ENCODE assay signal across 26 mouse cellular contexts in the genomic region with DNA sequence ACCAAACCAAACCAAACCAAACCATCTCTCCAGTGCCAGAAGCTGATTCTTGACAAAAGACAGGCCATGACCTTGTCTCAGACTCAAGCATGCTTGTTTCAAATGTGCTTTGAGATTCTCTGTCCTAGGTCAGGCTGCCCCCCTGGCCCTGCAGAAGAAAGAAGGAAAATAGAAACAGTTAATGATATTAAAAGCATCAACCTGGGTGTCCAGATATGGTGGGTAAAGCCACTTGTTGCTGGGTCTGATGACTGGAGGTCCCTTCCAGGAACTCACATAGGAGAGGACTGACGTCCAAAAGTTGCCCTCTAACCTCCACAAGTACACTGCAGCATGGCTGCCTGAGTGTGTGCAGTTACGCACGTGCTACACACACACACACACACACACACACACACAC. TPM values are rescaled to one million over a fixed set of nuclear protein-coding genes. Genes with fewer than 3 reads are reported as not detected.
"Had no signal": no experiment of that assay in that cellular context is flagged by ENCODE, and none has a peak within 500 bp of the region (broad histone marks: within the 10 kb centered on the region; RNA-seq: fewer than 3 reads in every experiment).

No protein-coding gene starts in this region.

- DNase-seq: cerebellum, adult 8-10 months; embryo, embryonic 11 days; forebrain, postnatal 0 days; gastrocnemius, adult 2 months; gastrocnemius, postnatal 10 days; gastrocnemius, postnatal 14 days; gastrocnemius, postnatal 25 days; gastrocnemius, postnatal 36 days; heart, adult 18-20 months; heart, adult 2 months had no signal

- H3K27ac ChIP-seq: embryonic facial prominence, embryonic 12.5 days; embryonic facial prominence, embryonic 13.5 days; forebrain, embryonic 13.5 days; heart, adult 2 months; heart, embryonic 10.5 days had no signal

- ATAC-seq: forebrain, embryonic 14.5 days; forebrain, embryonic 16.5 days; forebrain, postnatal 0 days had no signal

- H3K4me3 ChIP-seq: embryonic facial prominence, embryonic 12.5 days; embryonic facial prominence, embryonic 13.5 days; embryonic facial prominence, embryonic 15.5 days; erythroblast, embryonic 14.5 days; forebrain, embryonic 12.5 days; forebrain, embryonic 13.5 days; forebrain, embryonic 15.5 days; heart, adult 2 months; heart, embryonic 10.5 days had no signal

RNA-seq across cellular contexts. Expression of a gene that starts 2.9 kb away (rescaled TPM):
- total RNA-seq: common myeloid progenitor, adult 5-6 weeks had no signal

RNA-seq across cellular contexts. Expression of a gene that starts 18.5 kb away (rescaled TPM):
- total RNA-seq: common myeloid progenitor, adult 5-6 weeks; forebrain, postnatal 0 days; gastrocnemius, adult 18-20 months; gastrocnemius, adult 2 months; gastrocnemius, adult 8-10 months; gastrocnemius, postnatal 25 days; gastrocnemius, postnatal 36 days; granulocyte monocyte progenitor cell, adult 5-6 weeks; heart, adult 18-20 months; heart, adult 2 months; heart, adult 8-10 months had no signal

RNA-seq across cellular contexts. Expression of a gene that starts 19.9 kb away (rescaled TPM):
- total RNA-seq: common myeloid progenitor, adult 5-6 weeks; forebrain, postnatal 0 days; gastrocnemius, adult 18-20 months; gastrocnemius, adult 2 months; gastrocnemius, adult 8-10 months; gastrocnemius, postnatal 10 days; gastrocnemius, postnatal 14 days; gastrocnemius, postnatal 25 days; gastrocnemius, postnatal 36 days; gastrocnemius, postnatal 4 days; granulocyte monocyte progenitor cell, adult 5-6 weeks; heart, adult 18-20 months; heart, adult 2 months; heart, adult 8-10 months had no signal
